Mouse (Mus musculus): Measurements from ENCODE around the gene Gm21477.
"Not testable (repeated sequence)": the region's sequence is repeated elsewhere in the genome, so short reads cannot be mapped to it uniquely, and the experiment has no call there.

The Gm21477 gene

GRCm38 (mm10) chrY:87116521-87116920 lies at the start of gene Gm21477:
Gm21477 (plus strand) TSS chrY:87116821.
- not testable (repeated sequence) for DNase-seq
